Mouse (Mus musculus) Patski (cell line): ENCODE measurements around the gene Ms4a4d. TPM values are rescaled to one million over a fixed set of nuclear protein-coding genes. Genes with fewer than 3 reads are reported as not detected.
"Not testable (repeated sequence)": the region's sequence is repeated elsewhere in the genome, so short reads cannot be mapped to it uniquely, and the experiment has no call there.

Experiments used
- ATAC-seq: fragments of 100-300 bp; one replicate; pipeline ENCODE4 v1.8.0; 2021
- CTCF ChIA-PET: fragments of 350-600 bp; sonication (Branson Sonifier 250); formaldehyde crosslinking; loops from one replicate; lab custom pipeline; 2022; ENCODE audit warnings: inconsistent platforms; lab: Charles Lee
- POLR2A ChIA-PET: fragments of 350-600 bp; sonication (Branson Sonifier 250); formaldehyde crosslinking; loops from one replicate; lab custom pipeline; 2022; ENCODE audit warnings: antibody characterized with exemption, inconsistent platforms; lab: Charles Lee
- DNase-seq: peaks from one replicate; pipeline ENCODE4 v3.0.0-alpha.2; 2011; ENCODE audit warnings: low read depth, low spot score
- H3K27me3 ChIP-seq: fragments of 371-371 bp; one replicate; pipeline ENCODE4 v1.5.1; 2021
- CTCF ChIP-seq: fragments of 100-300 bp; IDR thresholded peaks from one replicate; pipeline ENCODE4 v1.5.1; 2021
- in situ Hi-C: fragments of 300-500 bp; cut with MboI; formaldehyde crosslinking; loops from 3 replicates; pipeline ENCODE4 v1.11.1; 2018; ENCODE audit warnings: low pct_unique_long_range_greater_than_20kb, mixed read lengths
- polyA plus RNA-seq: library from polyadenylated mRNA; unstranded; gene quantifications from one replicate; pipeline ENCODE4 v1.2.3, GENCODE M21; 2021

The Ms4a4d gene
- polyA plus RNA-seq, 1 experiment from 2014 or later, result 0.04 TPM

DNA sequence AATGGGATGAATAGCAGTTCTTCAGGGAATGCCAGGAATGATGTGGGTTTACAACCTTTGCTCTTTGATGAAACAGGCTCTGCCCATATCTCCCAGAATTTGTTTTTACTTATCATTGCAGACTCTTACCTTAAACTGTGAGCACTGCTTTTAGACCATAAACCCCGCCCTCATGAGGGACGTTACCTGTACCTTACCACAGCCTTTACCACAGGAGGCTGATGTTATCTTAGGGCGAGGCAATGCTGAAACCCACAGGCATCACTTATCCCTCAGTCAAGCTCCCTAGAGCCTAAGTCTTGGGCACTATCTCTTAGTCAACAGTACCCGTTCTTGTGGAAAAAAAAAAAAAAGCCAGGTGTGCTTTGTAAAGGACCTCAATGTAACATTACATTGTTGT lies 19.8 kb upstream of the Ms4a4d start:
- DNase-seq (no peak), ATAC-seq (no peak)
- CTCF ChIA-PET, result no interaction called here
- peaks cover 16% of the 10 kb centered on the region for H3K27me3 ChIP-seq
- TF ChIP-seq CTCF, result no peak
- POLR2A ChIA-PET, result no interaction called here
- in situ Hi-C loops, result loop anchor here (5.0 kb wide), 1 partner anchor 50 kb away; the partner anchor contains the start of gene Ms4a6c

GRCm38 (mm10) chr19:11517373-11517772 lies 19.2 kb upstream of the Ms4a4d start:
- in situ Hi-C loops, result loop anchor here (5.0 kb wide), 1 partner anchor 50 kb away; the partner anchor contains the start of gene Ms4a6c
- CTCF ChIA-PET, POLR2A ChIA-PET, ATAC-seq, DNase-seq: not testable (repeated sequence)
- peaks cover 10% of the 10 kb centered on the region for H3K27me3 ChIP-seq

DNA sequence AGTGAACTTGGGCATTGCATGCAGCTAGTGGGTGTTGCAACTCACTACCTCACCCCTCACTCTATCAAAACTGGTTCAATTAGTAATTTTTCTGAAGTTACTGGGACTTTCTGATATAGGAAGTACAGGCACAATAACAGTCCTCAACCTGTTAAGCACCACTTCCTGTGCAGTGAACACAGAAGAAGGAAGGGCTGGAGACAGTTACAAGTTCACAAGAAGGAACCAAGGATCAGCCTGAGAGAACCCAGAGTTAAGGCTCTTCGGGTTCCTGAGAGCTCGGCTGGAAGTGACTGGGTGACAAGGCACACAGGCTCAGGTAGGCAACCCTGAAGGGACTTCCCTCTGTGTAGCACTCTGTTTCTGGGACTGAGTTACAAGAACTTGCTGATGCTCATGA lies 18.2 kb upstream of the Ms4a4d start:
- DNase-seq, ATAC-seq, CTCF ChIA-PET, POLR2A ChIA-PET: not testable (repeated sequence)
- in situ Hi-C loops, result loop anchor here (5.0 kb wide), 1 partner anchor 51 kb away; the partner anchor contains the start of gene Ms4a6c
- peaks cover 15% of the 10 kb centered on the region for H3K27me3 ChIP-seq

DNA sequence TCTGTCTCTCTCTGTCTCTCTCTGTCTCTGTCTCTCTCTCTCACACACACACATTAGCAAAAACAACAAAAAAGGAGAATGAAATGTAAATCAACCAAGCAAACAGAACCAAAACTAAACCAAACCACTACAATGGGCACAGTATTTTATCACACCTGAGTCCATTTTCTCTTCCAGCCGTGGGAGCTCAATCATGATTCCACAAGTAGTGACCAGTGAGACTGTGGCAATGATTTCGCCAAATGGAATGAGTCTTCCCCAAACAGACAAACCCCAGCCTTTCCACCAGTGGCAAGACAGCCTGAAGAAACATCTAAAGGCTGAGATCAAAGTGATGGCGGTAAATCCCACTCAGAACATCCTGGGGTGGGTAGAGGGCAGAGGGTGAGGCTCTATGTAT lies 16.5 kb upstream of the Ms4a4d start:
- TF ChIP-seq CTCF, result no peak
- no peak for DNase-seq
- ChIA-PET CTCF (no interaction called here), POLR2A (no interaction called here)
- in situ Hi-C loops, result no loop called here
- H3K27me3 ChIP-seq, result peaks cover 17% of the 10 kb centered on the region
- no peak for ATAC-seq

GRCm38 (mm10) chr19:11533421-11533820 lies 3.2 kb upstream of the Ms4a4d start:
- in situ Hi-C loops, result no loop called here
- no peak for DNase-seq
- POLR2A ChIA-PET, result no interaction called here
- peaks cover 16% of the 10 kb centered on the region for H3K27me3 ChIP-seq
- no peak for TF ChIP-seq CTCF
- no peak for ATAC-seq
- CTCF ChIA-PET, result interaction anchor here (0.9 kb wide), 1 partner anchor 101 kb away, joined by 3 read pairs; no protein-coding TSS in a partner anchor

DNA sequence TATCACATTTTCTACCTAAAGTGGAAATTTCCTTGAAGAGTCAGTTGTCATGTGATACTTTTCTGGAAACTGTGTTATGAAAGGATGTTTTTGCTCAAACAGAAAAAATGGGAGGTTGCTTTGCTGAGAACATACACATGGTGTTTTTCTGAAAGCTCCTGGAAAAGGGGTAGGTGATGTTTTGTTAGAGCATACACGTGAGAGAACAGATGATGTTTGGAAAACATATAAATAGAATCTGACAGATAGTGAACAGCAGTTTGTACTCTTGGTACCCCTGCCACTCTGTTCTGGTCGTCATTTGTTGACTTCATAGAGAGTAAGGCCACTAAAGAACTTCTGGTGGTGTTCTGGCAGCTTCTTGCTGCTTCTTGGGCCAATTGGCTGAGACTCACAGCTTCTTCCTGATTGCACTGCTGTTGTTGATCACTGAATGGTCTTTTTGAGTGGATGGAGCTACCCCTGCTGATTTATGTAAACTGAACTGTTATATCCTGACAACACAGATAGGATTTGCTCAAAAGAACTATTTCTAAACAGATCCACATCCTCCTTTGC lies 2.6 kb upstream of the Ms4a4d start:
- H3K27me3 ChIP-seq, result peaks cover 11% of the 10 kb centered on the region
- ATAC-seq (no peak), DNase-seq (no peak)
- CTCF ChIA-PET, result no interaction called here
- TF ChIP-seq CTCF, result no peak
- POLR2A ChIA-PET, result no interaction called here
- in situ Hi-C loops, result no loop called here

- ATAC-seq (no peak), DNase-seq (no peak)
- ChIA-PET POLR2A (no interaction called here), CTCF (no interaction called here)
- peaks cover 10% of the 10 kb centered on the region for H3K27me3 ChIP-seq
- in situ Hi-C loops, result no loop called here
- no peak for TF ChIP-seq CTCF
Observed at GRCm38 (mm10) chr19:11537336-11537735, 735 bp downstream of the Ms4a4d start.

- ATAC-seq, in situ Hi-C loops, CTCF ChIA-PET, DNase-seq, POLR2A ChIA-PET: not testable (repeated sequence)
- H3K27me3 ChIP-seq, result peaks cover 22% of the 10 kb centered on the region
Observed at GRCm38 (mm10) chr19:11540166-11540821, 3.7 kb downstream of the Ms4a4d start.

GRCm38 (mm10) chr19:11544383-11544782 lies 7.8 kb downstream of the Ms4a4d start:
- peaks cover 31% of the 10 kb centered on the region for H3K27me3 ChIP-seq
- ATAC-seq, in situ Hi-C loops, POLR2A ChIA-PET, DNase-seq, CTCF ChIA-PET: not testable (repeated sequence)

DNA sequence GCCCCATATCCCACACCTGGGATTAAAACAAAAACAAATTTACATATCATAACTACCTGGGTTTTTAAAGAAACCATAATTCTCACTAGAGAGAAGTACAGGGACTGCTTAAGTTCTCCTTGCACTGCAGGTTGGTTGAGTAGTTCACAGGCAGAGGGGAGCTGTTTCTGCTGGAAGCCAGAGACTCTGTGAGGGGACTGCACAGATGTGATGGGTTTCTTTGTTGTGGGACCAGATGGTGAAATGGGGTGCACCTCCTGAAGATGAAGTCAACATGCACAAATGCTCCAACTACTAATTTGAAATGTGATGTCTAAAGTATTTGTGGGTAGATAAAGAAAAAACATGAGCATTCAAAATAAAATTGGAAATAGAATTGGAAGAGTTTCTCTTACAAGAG lies 11.3 kb downstream of the Ms4a4d start:
- peaks cover 52% of the 10 kb centered on the region for H3K27me3 ChIP-seq
- in situ Hi-C loops, result loop anchor here (5.0 kb wide), 1 partner anchor 51 kb away; no protein-coding TSS in a partner anchor
- ChIA-PET POLR2A (no interaction called here), CTCF (no interaction called here)
- ATAC-seq, result no peak
- no peak for TF ChIP-seq CTCF
- DNase-seq, result no peak

DNA sequence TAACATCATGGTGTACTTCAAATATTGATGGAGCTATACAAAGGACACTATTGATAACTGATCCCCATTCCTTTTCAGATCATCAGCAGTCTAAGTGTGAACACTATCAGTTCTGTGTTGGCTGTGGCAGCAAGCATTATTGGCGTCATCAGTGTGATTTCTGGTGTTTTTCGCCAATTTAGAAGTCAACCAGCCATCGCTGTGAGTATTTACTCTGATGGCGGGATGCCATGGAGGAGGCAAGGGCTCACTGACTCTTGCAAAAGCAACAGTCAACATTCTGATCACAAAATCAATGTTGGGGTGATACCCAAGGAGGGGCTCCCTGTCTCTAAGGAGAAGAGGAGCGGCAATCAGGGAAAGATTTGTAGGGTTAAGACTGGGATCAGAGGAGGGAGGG lies 18.1 kb downstream of the Ms4a4d start:
- POLR2A ChIA-PET, result no interaction called here
- DNase-seq, result no peak
- ATAC-seq, result no peak
- CTCF ChIA-PET, result no interaction called here
- in situ Hi-C loops, result no loop called here
- peaks cover 55% of the 10 kb centered on the region for H3K27me3 ChIP-seq
- TF ChIP-seq CTCF, result no peak

DNA sequence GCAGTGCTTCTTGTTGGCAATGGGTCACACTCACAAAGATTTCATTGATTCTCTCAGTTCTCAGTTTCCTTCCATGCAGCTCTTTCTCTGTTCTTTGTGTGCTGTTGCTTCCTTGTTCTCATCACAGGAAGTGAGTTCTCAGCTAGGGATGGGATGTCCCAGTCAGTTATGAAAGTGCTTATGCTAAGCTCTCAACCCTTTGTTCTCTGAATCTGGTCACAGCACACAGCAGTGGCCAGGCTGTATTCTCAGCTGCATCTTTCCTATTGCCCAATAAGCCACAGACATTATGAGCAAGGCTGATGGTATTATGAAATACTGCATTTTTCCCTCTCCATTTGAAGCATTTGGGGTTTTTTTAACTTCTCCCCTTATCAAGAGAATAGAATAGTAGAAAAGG lies 23.0 kb downstream of the Ms4a4d start:
- in situ Hi-C loops, POLR2A ChIA-PET, DNase-seq: not testable (repeated sequence)
- CTCF ChIA-PET, result interaction anchor here (1.1 kb wide), 1 partner anchor 162 kb away, joined by 3 read pairs; no protein-coding TSS in a partner anchor
- ATAC-seq, result peak; percentile 78
- peaks cover 39% of the 10 kb centered on the region for H3K27me3 ChIP-seq
